Mouse (Mus musculus) G1E-ER4 (cell line): ENCODE data around the gene Ern2. TPM values are rescaled to one million over a fixed set of nuclear protein-coding genes. Genes with fewer than 3 reads are reported as not detected.

Source experiments
- GATA1 ChIP-seq: IDR thresholded peaks from one replicate; pipeline ENCODE4 v1.8.0; 2012; ENCODE audit warnings: low read length, inconsistent platforms
- polyA plus RNA-seq: library from polyadenylated mRNA; stranded (reverse); fragments of >175 nt; gene quantifications from 2 replicates; pipeline ENCODE4 v1.2.3, GENCODE M21; 2012

Gene Ern2
- polyA plus RNA-seq = not detected in 2 replicates

DNA sequence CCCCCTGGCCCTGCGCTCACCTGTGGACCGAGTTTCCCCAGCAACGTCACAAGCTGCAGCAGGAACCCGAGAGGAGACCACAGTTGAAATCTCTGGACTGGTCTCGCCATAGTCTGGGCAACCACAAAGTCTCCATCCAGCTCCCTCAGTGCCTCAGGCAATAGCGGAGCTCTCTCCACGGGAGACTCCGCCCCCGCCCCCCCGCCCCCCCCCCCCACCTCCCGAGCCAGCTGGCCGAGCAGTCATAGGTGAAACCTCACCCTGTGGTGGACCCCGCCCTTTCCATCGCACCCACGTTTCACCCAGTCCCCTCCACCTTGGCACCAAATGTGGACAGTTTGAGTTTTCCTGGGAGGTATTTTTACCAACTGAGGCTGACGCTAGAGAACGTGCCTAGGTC is at the start of gene Ern2:
Gene Ern2 (minus strand): TSS at position 165 of the 400 bp plus-strand sequence.
- no peak for TF ChIP-seq GATA1

DNA sequence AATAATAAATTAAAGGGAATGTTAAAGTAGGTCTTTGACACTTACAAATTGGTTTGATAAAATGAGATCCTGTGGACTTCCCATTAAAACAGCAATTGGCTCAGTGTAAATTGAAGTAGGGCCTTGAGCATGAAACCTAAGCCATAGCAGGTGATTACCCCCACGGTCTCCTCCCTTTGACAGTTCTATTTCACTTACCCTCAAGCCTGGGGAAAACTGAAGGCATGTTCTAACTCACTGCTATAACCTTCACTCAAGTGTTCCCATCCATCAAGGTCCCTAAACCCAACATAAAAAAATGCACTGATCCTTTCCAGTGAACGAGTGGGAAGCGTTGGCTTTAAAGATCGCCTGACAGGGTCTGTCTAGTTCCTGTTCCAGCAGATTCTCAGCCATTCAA is 44.9 kb upstream of the Ern2 start:
- TF ChIP-seq GATA1 = no peak

DNA sequence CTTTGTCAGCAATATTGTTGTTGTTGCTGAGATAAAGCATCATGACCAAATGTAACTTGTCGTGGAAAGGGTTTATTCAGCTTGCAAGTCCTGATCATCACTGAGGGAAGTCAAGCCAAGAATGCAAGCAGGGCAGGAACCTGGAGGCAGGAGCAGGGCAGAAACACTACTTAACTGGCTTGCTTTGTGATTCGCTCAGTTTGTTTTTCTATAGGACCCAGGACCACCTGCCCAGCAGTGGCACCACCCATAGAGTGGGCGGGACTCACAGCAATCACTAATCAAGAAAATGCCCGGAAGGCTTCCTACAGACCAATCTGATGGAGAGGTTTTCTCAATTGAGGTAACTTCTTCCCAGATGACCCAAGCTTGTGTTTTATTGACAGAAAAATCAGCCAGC is 43.9 kb upstream of the Ern2 start:
- no peak for TF ChIP-seq GATA1

DNA sequence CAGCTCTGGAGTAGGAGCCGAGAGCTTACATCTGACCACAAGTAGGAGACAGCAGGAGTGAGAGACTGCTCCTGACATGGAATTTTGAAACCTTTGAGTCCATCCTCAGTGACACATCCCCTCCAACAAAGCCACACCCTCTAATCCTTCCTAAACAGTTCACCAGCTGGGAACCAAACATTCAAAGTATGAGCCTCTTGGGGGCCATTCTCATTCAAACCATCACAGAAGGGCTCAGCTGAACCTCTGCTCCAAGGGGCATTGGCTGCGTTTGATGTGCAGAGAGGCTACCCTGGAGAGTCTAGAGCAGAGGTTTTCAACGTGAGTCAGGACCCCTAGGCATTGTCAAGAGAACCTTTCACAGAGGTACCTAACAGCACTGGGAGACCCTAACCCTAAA is 43.3 kb upstream of the Ern2 start:
- TF ChIP-seq GATA1 = no peak

DNA sequence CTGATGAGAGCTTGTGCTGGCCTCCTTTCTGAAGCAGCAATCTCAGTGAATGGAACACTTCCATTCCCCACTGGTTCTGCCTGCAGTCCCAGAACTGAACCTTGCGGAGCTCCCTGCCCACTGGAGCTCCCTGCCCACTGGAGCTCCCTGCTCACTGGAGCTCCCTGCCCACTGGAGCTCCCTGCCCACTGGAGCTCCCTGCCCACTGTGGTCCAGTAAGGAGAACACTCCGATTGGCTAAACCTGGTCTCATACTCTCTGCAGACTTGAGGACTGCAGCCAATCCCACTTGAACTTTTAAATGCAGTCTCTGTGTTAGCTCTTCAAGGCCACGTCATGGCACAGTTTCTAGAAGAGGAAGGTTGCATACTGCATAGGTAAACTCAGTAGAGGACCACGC is 40.7 kb upstream of the Ern2 start:
- no peak for TF ChIP-seq GATA1

DNA sequence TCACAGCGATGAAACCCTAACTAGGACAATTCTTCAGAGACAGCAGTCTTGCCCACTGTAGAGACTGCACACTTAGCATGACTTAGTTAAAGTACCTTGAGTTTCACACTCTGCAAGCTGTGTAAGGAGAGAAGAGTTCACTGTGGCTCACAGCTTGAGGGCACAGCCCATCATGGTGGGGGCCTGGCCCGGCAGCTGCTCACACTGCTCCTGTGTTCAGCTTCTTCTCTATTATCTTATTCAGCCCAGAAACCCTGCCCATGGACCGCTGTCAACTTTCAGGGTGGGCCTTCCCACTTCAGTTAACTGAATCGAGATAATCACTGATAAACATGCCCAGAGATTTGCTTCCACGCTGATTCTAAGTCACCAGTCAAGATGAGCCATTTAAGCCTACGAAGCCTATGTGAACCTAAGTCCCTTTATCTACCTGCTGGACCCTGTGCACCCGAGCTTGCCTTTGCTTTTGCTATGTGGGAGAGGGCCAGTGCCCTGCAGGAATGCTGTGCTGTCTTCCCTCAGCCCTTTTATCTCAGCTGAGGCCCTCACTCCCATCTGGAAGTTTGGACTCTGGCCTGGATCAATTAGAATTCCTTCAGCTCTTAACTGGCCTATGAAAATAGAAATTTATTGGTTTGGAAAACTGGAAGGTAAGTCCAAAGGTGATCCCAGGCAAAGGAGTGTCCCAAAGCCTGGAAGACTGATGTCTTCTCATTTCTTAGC is 40.2 kb upstream of the Ern2 start:
- TF ChIP-seq GATA1 = no peak

DNA sequence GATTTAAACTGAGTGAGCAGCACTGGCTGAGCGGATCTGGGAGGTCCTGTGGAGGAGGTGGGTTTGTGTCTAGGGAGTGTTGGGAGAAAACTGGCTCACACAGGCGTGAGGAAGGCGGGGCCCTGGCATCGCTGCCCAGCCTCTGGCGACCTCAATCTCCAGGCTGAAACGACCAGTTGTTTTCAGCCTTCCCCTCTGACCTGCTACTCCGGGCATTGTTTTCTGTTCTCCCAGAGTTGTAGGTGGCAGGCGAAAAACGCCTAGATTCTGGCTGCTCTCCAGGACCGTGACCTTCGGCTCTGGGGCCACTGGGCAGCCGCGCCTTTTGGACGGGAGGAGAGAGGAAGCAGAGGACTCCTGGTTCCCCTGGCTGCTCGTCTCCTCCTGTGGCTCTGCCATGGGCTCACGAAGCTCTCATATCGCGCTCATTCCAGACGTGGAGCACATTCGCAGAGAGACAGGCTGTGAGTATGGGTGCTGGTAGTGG is 33.4 kb upstream of the Ern2 start, which contains the start of gene Chp2:
Gene Chp2 (plus strand): TSS at position 182 of the 487 bp plus-strand sequence.
- TF ChIP-seq GATA1 = no peak

DNA sequence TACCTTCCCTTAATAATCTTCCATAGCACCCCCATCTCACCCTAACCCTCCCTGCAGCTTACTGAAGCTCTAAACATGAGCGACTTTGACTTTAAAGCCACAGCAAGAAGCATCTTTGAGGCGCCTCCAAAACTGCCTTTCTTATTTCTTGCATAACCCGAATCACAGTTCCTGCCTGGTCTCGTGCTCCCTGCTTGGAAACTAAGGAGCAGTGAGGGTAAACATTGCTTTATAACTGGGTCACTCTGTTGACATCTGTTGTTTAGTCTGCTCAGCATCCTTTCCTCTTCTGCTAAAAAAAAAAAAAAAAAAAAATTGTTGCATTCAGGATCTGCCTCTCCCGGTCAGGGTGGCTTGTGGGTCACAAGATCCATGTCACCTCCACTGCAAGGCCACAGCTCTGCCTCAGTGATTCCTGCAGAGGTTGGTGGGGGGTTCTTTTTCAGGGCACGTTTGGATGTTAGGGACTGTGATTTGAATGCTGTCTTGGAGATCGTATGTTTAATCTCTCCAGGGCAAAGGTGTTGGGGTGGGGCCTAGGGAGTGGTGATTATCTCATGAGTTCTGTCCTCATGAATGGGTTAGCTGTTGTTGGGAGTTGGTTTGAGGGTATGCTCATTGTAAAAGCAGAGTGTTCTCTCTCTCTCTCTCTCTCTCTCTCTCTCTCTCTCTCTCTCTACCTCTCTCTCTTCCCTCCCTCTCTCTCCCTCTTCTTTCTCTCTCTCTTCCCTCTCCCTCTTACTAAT is 22.4 kb upstream of the Ern2 start:
- TF ChIP-seq GATA1 = no peak

DNA sequence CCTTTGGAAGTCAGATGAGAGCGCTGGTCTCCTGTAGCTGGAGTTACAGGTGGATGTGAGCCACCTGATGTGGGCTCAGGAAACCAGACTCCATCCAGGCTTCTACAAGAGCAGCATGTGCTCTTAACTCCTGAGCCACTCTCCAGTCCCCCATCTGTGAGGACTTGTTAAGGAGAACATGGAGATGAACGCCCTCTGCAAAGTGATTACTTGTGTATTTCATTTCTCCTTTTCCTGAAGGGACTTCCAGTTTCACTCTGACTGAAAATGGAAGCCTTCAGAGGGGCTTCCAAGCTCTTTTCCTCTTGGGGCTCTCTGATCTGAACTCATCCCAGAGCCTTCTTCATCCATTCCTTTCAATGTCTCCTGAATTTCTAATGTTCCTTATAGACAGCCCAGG is 20.1 kb upstream of the Ern2 start:
- TF ChIP-seq GATA1 = no peak

DNA sequence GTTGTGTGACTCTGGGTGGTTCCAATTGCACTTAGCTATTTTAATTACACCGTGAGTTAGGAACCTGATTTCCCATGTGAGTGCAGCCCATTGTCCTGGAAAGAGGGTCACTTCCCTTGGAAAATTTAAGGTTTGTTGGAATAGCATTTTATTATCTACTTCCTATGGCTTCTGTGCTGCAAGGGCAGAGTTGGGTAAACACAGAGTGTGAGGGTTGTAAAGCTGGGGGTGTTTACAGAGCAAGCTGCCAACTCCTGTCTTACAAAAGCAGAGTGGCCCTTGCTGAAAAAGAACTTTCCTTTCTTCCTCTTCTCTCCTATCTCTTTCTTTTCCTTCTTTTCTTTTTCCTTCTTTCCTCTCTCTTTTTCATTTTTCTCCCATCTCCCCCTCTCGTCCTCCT is 17.9 kb upstream of the Ern2 start:
- TF ChIP-seq GATA1 = no peak

DNA sequence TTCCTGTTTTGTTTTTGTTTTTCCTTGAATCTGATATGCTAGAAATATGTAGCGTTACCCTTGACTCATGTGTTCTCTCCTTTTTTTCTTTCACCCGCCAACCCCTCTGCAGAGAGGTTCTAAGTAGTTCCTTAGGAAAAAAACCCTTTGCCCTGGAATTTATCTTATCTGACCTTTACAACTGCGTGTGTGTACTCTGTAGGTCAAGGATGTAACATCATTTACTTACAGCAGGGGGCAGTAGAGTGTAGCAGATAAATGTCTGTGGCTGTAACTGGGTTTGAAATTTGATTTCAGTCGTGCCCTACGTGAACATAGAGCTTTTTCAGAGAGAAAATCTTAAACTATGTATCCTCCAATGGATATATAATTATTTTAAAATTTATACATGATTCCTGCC is 13.3 kb upstream of the Ern2 start:
- no peak for TF ChIP-seq GATA1

DNA sequence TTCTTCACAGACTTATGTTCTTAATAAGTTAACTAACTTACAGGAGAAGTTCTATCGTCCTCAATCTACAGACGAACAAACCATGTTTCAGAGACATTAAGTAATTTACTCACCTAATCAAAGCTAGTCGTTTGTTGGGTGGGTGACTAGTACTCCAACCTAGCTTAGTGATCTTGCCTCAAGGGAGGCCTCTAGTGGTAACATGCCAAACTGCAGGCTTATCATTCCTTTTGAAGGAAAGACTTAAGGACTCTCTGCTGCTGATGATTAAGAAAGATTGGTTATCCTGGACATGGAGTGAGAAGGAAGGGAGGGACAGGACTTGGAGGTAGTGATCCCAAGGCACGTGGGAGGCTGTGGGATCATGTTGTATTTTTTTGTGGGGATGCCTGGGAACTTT is 11.3 kb upstream of the Ern2 start:
- no peak for TF ChIP-seq GATA1

DNA sequence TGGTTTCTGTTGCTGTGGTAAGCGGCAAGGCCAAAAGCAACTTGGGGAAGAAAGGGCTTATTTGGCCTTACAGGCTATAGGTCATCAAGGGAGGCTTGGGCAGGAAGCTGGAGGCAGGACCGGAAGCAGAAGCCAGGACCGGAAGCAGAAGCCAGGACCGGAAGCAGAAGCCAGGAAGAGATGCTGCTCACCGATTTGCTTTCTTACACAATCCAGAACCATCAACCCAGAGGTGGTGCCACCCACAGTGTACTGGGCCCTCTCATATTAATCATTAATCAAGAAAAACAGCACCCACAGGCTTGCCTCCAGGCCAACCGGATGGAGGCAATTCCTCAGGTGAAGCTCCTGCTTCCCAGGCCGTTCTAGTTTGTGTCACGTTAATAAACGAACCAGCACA is 10.8 kb upstream of the Ern2 start:
- TF ChIP-seq GATA1 = no peak

DNA sequence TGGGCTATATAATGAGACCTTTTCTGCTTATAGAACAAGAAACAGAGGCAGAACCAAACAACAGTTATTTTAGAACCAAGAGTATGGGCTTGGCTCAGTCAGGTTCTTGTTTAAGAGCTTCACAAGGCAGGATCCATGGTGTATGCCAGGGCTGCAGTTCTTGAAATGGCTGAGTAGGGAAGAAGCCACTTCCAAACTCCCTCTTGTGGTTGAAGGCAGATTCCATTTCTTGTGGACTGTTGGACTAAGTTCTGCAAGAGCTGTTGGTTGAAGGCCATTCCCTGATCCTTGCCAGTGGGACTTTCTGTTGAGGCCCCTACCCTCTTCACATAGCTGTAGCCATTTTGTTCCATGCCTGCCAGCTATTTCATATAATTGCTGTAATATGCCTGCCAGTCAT is 7.9 kb upstream of the Ern2 start:
- TF ChIP-seq GATA1 = no peak

DNA sequence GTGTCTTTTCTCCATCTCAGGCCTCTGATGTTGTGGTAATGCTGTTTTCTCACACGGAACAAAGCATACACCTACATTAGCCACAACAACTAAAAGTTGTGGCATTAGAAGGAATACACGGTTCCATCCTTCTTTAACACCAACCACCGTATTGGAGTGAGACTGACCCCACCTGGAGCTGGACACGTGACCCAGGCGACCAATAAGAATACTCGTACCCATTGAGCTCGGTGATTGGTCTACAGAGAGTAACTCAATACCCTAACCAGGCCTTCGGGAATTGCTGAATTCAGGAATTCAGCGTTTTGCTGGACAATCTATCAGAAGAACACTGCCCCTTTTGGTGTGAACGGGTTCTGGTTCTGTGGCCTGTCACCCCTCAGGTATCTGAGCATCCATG is 5.1 kb upstream of the Ern2 start:
- no peak for TF ChIP-seq GATA1

DNA sequence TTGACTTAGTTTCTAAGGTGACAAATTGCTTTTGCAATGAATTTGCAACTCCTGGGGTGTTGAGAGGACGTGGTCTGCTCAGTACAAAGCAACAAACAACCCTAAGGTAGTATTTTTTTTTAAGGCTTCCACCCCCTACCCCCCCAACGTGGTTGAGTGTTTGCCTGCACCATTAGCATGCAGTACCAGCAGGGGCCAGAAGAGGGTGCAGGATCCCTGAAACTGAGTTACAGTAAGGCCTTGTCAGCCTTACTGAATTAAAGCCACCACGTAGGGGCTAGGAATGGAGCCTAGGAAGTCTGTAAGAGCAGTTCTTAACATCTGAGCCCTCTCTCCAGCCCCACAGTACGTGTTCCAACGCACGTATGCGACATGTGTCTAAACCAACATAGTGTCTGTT is 3.5 kb upstream of the Ern2 start:
- TF ChIP-seq GATA1 = no peak

DNA sequence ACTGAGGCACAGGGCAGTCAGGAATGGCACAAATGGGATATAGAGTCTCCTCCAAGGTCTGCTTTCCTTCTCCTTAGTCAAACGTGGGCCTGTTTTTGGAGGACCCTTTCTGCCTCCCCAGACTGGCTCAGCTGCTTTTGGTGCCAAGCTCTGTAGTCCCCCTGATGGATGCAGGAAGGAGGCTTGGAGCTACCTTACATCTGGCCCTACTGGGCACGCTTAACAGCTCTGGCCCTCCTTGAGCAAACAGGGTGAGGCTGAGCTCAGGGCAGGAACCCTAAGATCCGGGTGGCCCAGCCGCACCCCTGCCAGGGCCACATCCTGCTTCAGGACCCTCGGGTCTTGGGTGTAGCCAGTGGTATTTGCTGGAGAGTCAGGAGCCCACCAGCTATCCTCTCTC is 1.4 kb downstream of the Ern2 start:
- TF ChIP-seq GATA1 = no peak
